Mouse (Mus musculus) CH12.LX (cell line): ENCODE results near the gene Arnt. TPM values are rescaled to one million over a fixed set of nuclear protein-coding genes. Genes with fewer than 3 reads are reported as not detected.

Source experiments
- DNase-seq: peaks from one replicate; pipeline ENCODE4 v3.0.0-alpha.2; 2013; ENCODE audit errors: extremely low read depth
- H3K27ac ChIP-seq: 2 replicates; pipeline ENCODE4 v1.5.1; 2012; ENCODE audit warnings: low read depth, mild to moderate bottlenecking, control low read depth, moderate library complexity; ENCODE audit not compliant: insufficient read depth
- H3K27me3 ChIP-seq: replicated peaks from 2 replicates; pipeline ENCODE3; 2012; ENCODE audit warnings: inconsistent platforms
- H3K36me3 ChIP-seq, 2 experiments: replicated peaks in 1 of 2; 2 replicates each; pipeline versions ENCODE3 to v1.6.1; 2012; ENCODE audit warnings: inconsistent platforms in 1 of 2, low read length in 1 of 2, mild to moderate bottlenecking in 1 of 2, mixed read lengths in 1 of 2, moderate library complexity in 1 of 2; ENCODE audit not compliant: control insufficient read depth in 1 of 2, insufficient read depth in 1 of 2
- H3K4me1 ChIP-seq, 2 experiments: 2 replicates each; pipeline ENCODE4 v1.6.1; 2012; ENCODE audit warnings: inconsistent platforms in 1 of 2, moderate library complexity in 1 of 2; ENCODE audit not compliant: insufficient read depth in 2 of 2, control insufficient read depth in 1 of 2
- H3K4me2 ChIP-seq: 2 replicates; pipeline ENCODE4 v1.6.1; 2012; ENCODE audit warnings: low read depth, mild to moderate bottlenecking, control low read depth; ENCODE audit not compliant: poor library complexity, insufficient read depth, severe bottlenecking
- H3K4me3 ChIP-seq, 3 experiments: fragments of 150-350 bp in 1 of 3; sonication (generic) in 1 of 3; replicated peaks in 1 of 3; 2 replicates each; pipeline versions ENCODE3 to v1.5.1; 2011 to 2012; ENCODE audit warnings: low read depth in 2 of 3, low read length in 2 of 3, mild to moderate bottlenecking in 2 of 3, moderate library complexity in 2 of 3, control low read depth in 1 of 3, improper control_type of control experiment in 1 of 3, inconsistent platforms in 1 of 3, mixed read lengths in 1 of 3; ENCODE audit not compliant: poor library complexity in 1 of 3
- H3K79me2 ChIP-seq: replicated peaks from 2 replicates; pipeline ENCODE4 v1.6.1; 2012; ENCODE audit warnings: mild to moderate bottlenecking, moderate library complexity; ENCODE audit not compliant: control insufficient read depth, poor library complexity, insufficient read depth, severe bottlenecking; ENCODE audit errors: extremely low read depth
- H3K9ac ChIP-seq: 2 replicates; pipeline ENCODE4 v1.6.1; 2012; ENCODE audit warnings: low read depth, mild to moderate bottlenecking, control low read depth, moderate library complexity; ENCODE audit not compliant: insufficient read depth
- H3K9me3 ChIP-seq: replicated peaks from 2 replicates; pipeline ENCODE3; 2012; ENCODE audit warnings: low read length, inconsistent platforms, mixed read lengths
- CHD1 ChIP-seq: IDR thresholded peaks from 2 replicates; pipeline ENCODE4 v1.6.1; 2012; ENCODE audit warnings: low read depth, low read length, improper control_type of control experiment, inconsistent platforms
- CTCF ChIP-seq, 2 experiments: IDR thresholded peaks in 1 of 2; conservative IDR thresholded peaks in 1 of 2; 2 replicates each; pipeline ENCODE4 v1.5.1; 2011 to 2012; ENCODE audit warnings: low read depth in 2 of 2, low read length in 2 of 2, improper control_type of control experiment in 1 of 2, inconsistent platforms in 1 of 2, mild to moderate bottlenecking in 1 of 2, moderate library complexity in 1 of 2
- ELF1 ChIP-seq: IDR thresholded peaks from 2 replicates; pipeline ENCODE4 v1.6.1; 2014; ENCODE audit warnings: low read depth, mild to moderate bottlenecking, inconsistent platforms, low read length, improper control_type of control experiment
- EP300 ChIP-seq: IDR thresholded peaks from 2 replicates; pipeline ENCODE4 v1.6.1; 2011; ENCODE audit warnings: low read length, improper control_type of control experiment
- GABPA ChIP-seq: IDR thresholded peaks from 2 replicates; pipeline ENCODE4 v1.6.1; 2012; ENCODE audit warnings: low read depth, low read length, improper control_type of control experiment, inconsistent platforms; ENCODE audit not compliant: insufficient replicate concordance
- HCFC1 ChIP-seq: IDR thresholded peaks from 2 replicates; pipeline ENCODE4 v1.6.1; 2012; ENCODE audit warnings: low read depth, mild to moderate bottlenecking, inconsistent platforms, low read length, improper control_type of control experiment
- IRF4 ChIP-seq: IDR thresholded peaks from 2 replicates; pipeline ENCODE4 v1.6.1; 2014; ENCODE audit warnings: low read depth, mild to moderate bottlenecking, inconsistent platforms, low read length, improper control_type of control experiment
- MAX ChIP-seq: IDR thresholded peaks from 2 replicates; pipeline ENCODE4 v1.6.1; 2011; ENCODE audit warnings: low read length, improper control_type of control experiment
- MAZ ChIP-seq: IDR thresholded peaks from 2 replicates; pipeline ENCODE4 v1.6.1; 2012; ENCODE audit warnings: low read depth, mild to moderate bottlenecking, inconsistent platforms, low read length, improper control_type of control experiment, moderate library complexity
- MYC ChIP-seq: IDR thresholded peaks from 2 replicates; pipeline ENCODE4 v1.6.1; 2011; ENCODE audit warnings: low read depth, mild to moderate bottlenecking, improper control_type of control experiment, low read length
- NELFE ChIP-seq: IDR thresholded peaks from 2 replicates; pipeline ENCODE4 v1.6.1; 2011; ENCODE audit warnings: low read depth, low read length, improper control_type of control experiment
- PAX5 ChIP-seq: IDR thresholded peaks from 2 replicates; pipeline ENCODE4 v1.6.1; 2012; ENCODE audit warnings: low read length, inconsistent platforms, mixed read lengths
- POLR2A ChIP-seq: IDR thresholded peaks from 2 replicates; pipeline ENCODE4 v1.6.1; 2011; ENCODE audit warnings: low read depth, mild to moderate bottlenecking, improper control_type of control experiment, low read length
- POLR2AphosphoS2 ChIP-seq: IDR thresholded peaks from 2 replicates; pipeline ENCODE4 v1.6.1; 2011; ENCODE audit warnings: low read depth, low read length, improper control_type of control experiment
- RAD21 ChIP-seq: IDR thresholded peaks from 2 replicates; pipeline ENCODE4 v1.6.1; 2011; ENCODE audit warnings: low read depth, mild to moderate bottlenecking, low read length, improper control_type of control experiment, moderate library complexity
- RCOR1 ChIP-seq: conservative IDR thresholded peaks from 2 replicates; pipeline ENCODE4 v1.6.1; 2012; ENCODE audit warnings: low read depth, mild to moderate bottlenecking, inconsistent platforms, low read length, improper control_type of control experiment
- SMC3 ChIP-seq: IDR thresholded peaks from 2 replicates; pipeline ENCODE4 v1.6.1; 2011; ENCODE audit warnings: low read depth, low read length, improper control_type of control experiment
- TCF12 ChIP-seq: IDR thresholded peaks from 2 replicates; pipeline ENCODE4 v1.6.1; 2014; ENCODE audit warnings: low read depth, mild to moderate bottlenecking, inconsistent platforms, low read length, improper control_type of control experiment
- UBTF ChIP-seq: IDR thresholded peaks from 2 replicates; pipeline ENCODE4 v1.6.1; 2012; ENCODE audit warnings: low read depth, mild to moderate bottlenecking, inconsistent platforms, low read length, improper control_type of control experiment, moderate library complexity
- USF1 ChIP-seq: IDR thresholded peaks from 2 replicates; pipeline ENCODE4 v1.6.1; 2014; ENCODE audit warnings: low read depth, mild to moderate bottlenecking, inconsistent platforms, low read length, improper control_type of control experiment
- ZMIZ1 ChIP-seq: IDR thresholded peaks from 2 replicates; pipeline ENCODE4 v1.6.1; 2012; ENCODE audit warnings: low read depth, mild to moderate bottlenecking, inconsistent platforms, low read length, improper control_type of control experiment
- ZNF384 ChIP-seq: IDR thresholded peaks from 2 replicates; pipeline ENCODE4 v1.6.1; 2012; ENCODE audit warnings: low read depth, low read length, improper control_type of control experiment, inconsistent platforms
- dilution Hi-C: fragments of 300-500 bp; cut with MboI; formaldehyde crosslinking; loops from 2 replicates; pipeline ENCODE4 v1.14.3; 2020; ENCODE audit warnings: low sequenced_read_pairs; ENCODE audit not compliant: extremely low pct_unique_long_range_greater_than_20kb, extremely low pct_ligation_motif_present
- in situ Hi-C: fragments of 300-500 bp; cut with MboI; formaldehyde crosslinking; loops from 3 replicates; pipeline ENCODE4 v1.14.3; 2019; ENCODE audit warnings: low sequenced_read_pairs, low pct_ligation_motif_present, low pct_unique_long_range_greater_than_20kb, mixed read lengths
- polyA plus RNA-seq: library from polyadenylated mRNA; unstranded; fragments of >175 nt; gene quantifications from 2 replicates; pipeline ENCODE4 v1.2.1, GENCODE M21; 2012; ENCODE audit warnings: low read depth; ENCODE audit not compliant: insufficient read length
- total RNA-seq, 2 experiments: library from RNA; depleted of rRNA; stranded (reverse); fragments of 300-350 nt in 1 of 2; fragments of >200 nt in 1 of 2; gene quantifications; 2 replicates each; pipeline ENCODE4 v1.2.3; 2012 to 2014

Arnt gene
- total and polyA plus RNA-seq, 3 experiments: 12.4 to 27.7 (median 13.2) TPM

DNA sequence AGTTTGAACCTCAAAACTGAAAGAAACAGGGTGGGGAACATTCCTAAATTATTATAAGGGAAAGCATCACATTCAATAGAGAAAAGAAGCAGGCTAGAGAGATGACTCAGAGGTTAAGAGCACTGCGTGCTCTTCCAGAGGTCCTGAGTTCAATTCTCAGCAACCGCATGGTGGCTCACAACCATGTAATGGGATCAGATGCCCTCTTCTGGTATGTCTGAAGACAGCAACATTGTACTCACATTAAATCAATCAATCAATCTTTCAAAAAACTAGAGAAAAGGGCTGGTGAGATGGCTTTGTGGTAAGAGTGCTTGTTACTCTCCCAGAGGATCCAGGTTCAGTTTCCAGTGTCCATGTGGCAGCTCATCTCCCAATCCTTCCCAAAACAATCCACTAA is 25.3 kb upstream of the Arnt start:
- no peak overlapping the region for H3K4me2 ChIP-seq
- H3K36me3 ChIP-seq: no peaks in the 10 kb centered on the region
- DNase-seq: no peak
- H3K27me3 ChIP-seq: no peaks in the 10 kb centered on the region
- H3K9me3 ChIP-seq: no peaks in the 10 kb centered on the region
- dilution Hi-C loops: no loop called here
- no peak overlapping the region for H3K9ac ChIP-seq
- peak; percentile 30 for TF ChIP-seq RAD21
- no peak for TF ChIP-seq IRF4
- 0 out of 2 replicates have a peak, but pooled peaks have one; percentile 40 for TF ChIP-seq MYC
- no peak for TF ChIP-seq POLR2A
- TF ChIP-seq UBTF: no peak
- TF ChIP-seq EP300: no peak
- TF ChIP-seq TCF12: no peak
- no peak for TF ChIP-seq PAX5
- TF ChIP-seq ZMIZ1: no peak
- no peak for TF ChIP-seq POLR2AphosphoS2
- peak; percentile 28 for TF ChIP-seq SMC3
- TF ChIP-seq MAX: no peak
- TF ChIP-seq GABPA: no peak
- no peak for TF ChIP-seq ELF1
- peak in 1 of 2 experiments; percentile 52; a peak in 2 of 4 replicates for TF ChIP-seq CTCF (conservative IDR thresholded peaks at IDR 0.05 in 1 of 2, IDR thresholded peaks at IDR 0.05 in 1 of 2; ENCODE audit: low read depth in 2 of 2, low read length in 2 of 2)
- no peaks in the 10 kb centered on the region for H3K79me2 ChIP-seq
- H3K4me3 ChIP-seq: no peak overlapping the region
- H3K27ac ChIP-seq: no peak overlapping the region
- peaks cover 0 to 10% of the 10 kb centered on the region in 2 experiments; a peak in 2 of 4 replicates for H3K4me1 ChIP-seq
- in situ Hi-C loops: no loop called here

GRCm38 (mm10) chr3:95412268-95412667 is 21.9 kb upstream of the Arnt start:
- no peak overlapping the region for H3K27ac ChIP-seq
- H3K79me2 ChIP-seq: no peaks in the 10 kb centered on the region
- DNase-seq: no peak
- in situ Hi-C loops: no loop called here
- H3K9me3 ChIP-seq: no peaks in the 10 kb centered on the region
- no peaks in the 10 kb centered on the region for H3K36me3 ChIP-seq
- no peak overlapping the region for H3K4me2 ChIP-seq
- no peak overlapping the region for H3K9ac ChIP-seq
- TF ChIP-seq EP300: no peak
- no peak for TF ChIP-seq USF1
- TF ChIP-seq NELFE: no peak
- no peak for TF ChIP-seq IRF4
- TF ChIP-seq GABPA: no peak
- no peak for TF ChIP-seq RCOR1
- TF ChIP-seq CHD1: no peak
- no peak for TF ChIP-seq ZNF384
- TF ChIP-seq HCFC1: no peak
- TF ChIP-seq RAD21: no peak
- no peak for TF ChIP-seq MYC
- no peak for TF ChIP-seq PAX5
- no peak for TF ChIP-seq SMC3
- TF ChIP-seq MAZ: no peak
- no peaks in the 10 kb centered on the region for H3K4me1 ChIP-seq
- no peaks in the 10 kb centered on the region for H3K27me3 ChIP-seq
- dilution Hi-C loops: no loop called here
- no peak overlapping the region for H3K4me3 ChIP-seq
